Mouse (Mus musculus) hematopoietic multipotent progenitor cell, adult 10-12 weeks (in vitro differentiated cells): ENCODE results near the gene Apmap. TPM values are rescaled to one million over a fixed set of nuclear protein-coding genes. Genes with fewer than 3 reads are reported as not detected.

Experiments used
- polyA plus RNA-seq: library from polyadenylated mRNA; stranded (reverse); fragments of >175 nt; gene quantifications from 2 replicates; pipeline ENCODE4 v1.2.3, GENCODE M21; 2012; ENCODE audit warnings: low replicate concordance

Apmap gene
- polyA plus RNA-seq, result 32.5 and 120 TPM in 2 replicates

GRCm38 (mm10) chr2:150608087-150608799, at the start of gene Apmap:
Gene Apmap, minus strand, starts transcription at chr2:150608567.

GRCm38 (mm10) chr2:150569847-150570590, 38.3 kb downstream of the Apmap start, which contains the start of gene Cst7:
Gene Cst7, plus strand, starts transcription at chr2:150570415.

Other genes with a start within 250 kb of the Apmap start
- not detected in 2 replicates for gene 3300002I08Rik, start 245.8 kb downstream of the Apmap start, polyA plus RNA-seq
- 0.06 TPM in 1 of 2 replicates, not detected in the other for gene Zfp442, start 157.1 kb downstream of the Apmap start, polyA plus RNA-seq
- gene Zfp345, start 123.5 kb downstream of the Apmap start, polyA plus RNA-seq, result not detected in 2 replicates
- 1.3 and 1.5 TPM in 2 replicates for gene Cst7, start 38.2 kb downstream of the Apmap start, polyA plus RNA-seq
- gene Acss1, start 59.9 kb upstream of the Apmap start, polyA plus RNA-seq, result 19.7 and 56.1 TPM in 2 replicates
- gene Vsx1, start 80.8 kb upstream of the Apmap start, polyA plus RNA-seq, result 0.09 TPM in 1 of 2 replicates, not detected in the other
- 41.2 and 59.2 TPM in 2 replicates for gene Entpd6, start 140.5 kb upstream of the Apmap start, polyA plus RNA-seq
- 27.6 and 69.9 TPM in 2 replicates for gene Pygb, start 178.2 kb upstream of the Apmap start, polyA plus RNA-seq